Mouse (Mus musculus) heart, postnatal 0 days (tissue): ENCODE measurements around the gene Lcn10. TPM values are rescaled to one million over a fixed set of nuclear protein-coding genes. Genes with fewer than 3 reads are reported as not detected.

ENCODE experiments used
- ATAC-seq: fragments of 200-750 bp; cut with Nextera tagmentation; 2 replicates; pipeline ENCODE4 v1.8.0; 2017; ENCODE audit warnings: low read depth, moderate number of reproducible peaks, moderate library complexity; ENCODE audit not compliant: insufficient read depth
- DNase-seq: peaks from one replicate; pipeline ENCODE4 v3.0.0-alpha.2; 2016; ENCODE audit warnings: low spot score
- H3K27ac ChIP-seq: fragments of 300-500 bp; sonication (generic); 2 replicates; pipeline ENCODE4 v1.5.1; 2014; ENCODE audit warnings: low read depth, mild to moderate bottlenecking
- H3K27me3 ChIP-seq: fragments of 300-500 bp; sonication (generic); 2 replicates; pipeline ENCODE4 v1.6.1; 2014; ENCODE audit warnings: low read length, mixed read lengths; ENCODE audit not compliant: control insufficient read depth, insufficient read depth
- H3K36me3 ChIP-seq: fragments of 300-500 bp; sonication (generic); replicated peaks from 2 replicates; pipeline ENCODE4 v1.6.1; 2014; ENCODE audit warnings: low read length, mixed read lengths; ENCODE audit not compliant: control insufficient read depth, insufficient read depth
- H3K4me1 ChIP-seq: fragments of 300-500 bp; sonication (generic); 2 replicates; pipeline ENCODE4 v1.6.1; 2014; ENCODE audit warnings: antibody characterized with exemption; ENCODE audit not compliant: control insufficient read depth, insufficient read depth
- H3K4me2 ChIP-seq: fragments of 300-500 bp; sonication (generic); 2 replicates; pipeline ENCODE4 v1.6.1; 2014; ENCODE audit warnings: low read depth, mild to moderate bottlenecking, low read length, moderate library complexity
- H3K4me3 ChIP-seq: fragments of 300-500 bp; sonication (generic); 2 replicates; pipeline ENCODE4 v1.5.1; 2014; ENCODE audit warnings: low read depth, low read length
- H3K9ac ChIP-seq: fragments of 300-500 bp; sonication (generic); replicated peaks from 2 replicates; pipeline ENCODE4 v1.6.1; 2014; ENCODE audit warnings: low read depth, low read length, mixed read lengths
- H3K9me3 ChIP-seq: fragments of 300-500 bp; sonication (generic); replicated peaks from 2 replicates; pipeline ENCODE4 v1.6.1; 2016; ENCODE audit warnings: low read length; ENCODE audit not compliant: control insufficient read depth
- CTCF ChIP-seq: IDR thresholded peaks from 2 replicates; pipeline ENCODE4 v1.5.1; 2016; ENCODE audit warnings: antibody characterized with exemption, control low read depth, low read depth
- EP300 ChIP-seq: IDR thresholded peaks from 2 replicates; pipeline ENCODE4 v1.6.1; 2016; ENCODE audit warnings: antibody characterized with exemption, low read depth
- WGBS: fragments of 180-500 bp; shearing (Covaris S2); extraction: QIAGEN DNeasy Blood & Tissue Kit; methylation state at CpG from one replicate; pipeline ENCODE4 v1.1.7; 2014; 5-methylcytosine and 5-hydroxymethylcytosine counted together
- polyA plus RNA-seq: library from polyadenylated mRNA; unstranded; fragments of >200 nt; fragmentation: Nextera tagmentation; extraction: Ambion mirVana; gene quantifications from 2 replicates; pipeline ENCODE4 v1.2.1, GENCODE M21; 2015
- total RNA-seq: library from RNA; depleted of rRNA; stranded (reverse); fragments of >200 nt; gene quantifications from 2 replicates; pipeline ENCODE4 v1.2.3, GENCODE M21; 2014; ENCODE audit warnings: low replicate concordance

Gene Lcn10
- total and polyA plus RNA-seq, 2 experiments from 2014 or later = not detected

DNA sequence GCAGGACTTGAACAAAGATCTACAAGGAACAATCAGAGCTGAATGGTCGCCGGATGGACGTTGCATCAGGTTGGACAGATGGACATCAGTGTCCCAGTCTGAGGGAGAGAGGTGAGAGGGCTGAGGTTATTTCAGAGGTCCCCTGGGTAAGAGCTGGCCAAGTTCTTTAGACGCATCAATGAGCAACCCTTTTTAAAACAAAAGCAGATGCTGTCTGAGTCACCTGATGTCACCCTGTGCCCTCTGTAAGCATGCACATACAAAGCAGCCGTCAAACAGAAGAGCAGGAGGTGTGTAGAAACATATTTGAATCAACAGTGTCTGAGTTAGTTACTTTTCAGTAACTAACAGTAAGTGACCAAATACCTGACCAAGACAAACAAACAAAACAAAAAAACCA lies 18.4 kb upstream of the Lcn10 start:
- Histone ChIP-seq H3K9me3 (no peaks in the 10 kb centered on the region), H3K27me3 (no peaks in the 10 kb centered on the region), H3K4me3 (no peak overlapping the region), H3K4me1 (no peaks in the 10 kb centered on the region), H3K4me2 (no peak overlapping the region), H3K9ac (no peak overlapping the region), H3K27ac (no peak overlapping the region), H3K36me3 (no peaks in the 10 kb centered on the region)
- TF ChIP-seq CTCF = no peak
- TF ChIP-seq EP300 = no peak
- no peak for DNase-seq
- ATAC-seq = no peak
- 78% methylated on average over 5 of the region's 5 CpGs for WGBS

DNA sequence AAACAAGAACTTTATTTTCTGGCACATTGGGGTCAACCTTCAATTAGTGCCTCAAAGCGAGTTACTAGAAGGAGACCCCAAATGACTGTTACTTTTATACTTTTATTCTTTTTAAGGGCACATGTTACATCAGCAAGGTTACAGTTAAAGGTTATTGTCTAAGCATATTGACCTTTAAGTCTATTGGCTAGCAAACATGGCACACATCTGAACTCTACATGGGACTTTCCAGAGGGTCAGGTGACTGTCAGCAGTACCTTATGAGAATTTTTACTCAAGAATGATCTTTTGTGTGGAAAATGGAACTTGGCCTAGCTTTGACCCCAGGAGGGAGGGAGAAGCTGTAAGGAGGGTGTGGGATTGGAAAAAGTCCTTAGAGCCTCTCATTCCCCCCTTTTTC lies 16.0 kb upstream of the Lcn10 start:
- no peak overlapping the region for H3K27ac ChIP-seq
- no peaks in the 10 kb centered on the region for H3K9me3 ChIP-seq
- DNase-seq (no peak), ATAC-seq (no peak)
- H3K9ac ChIP-seq = no peak overlapping the region
- no peaks in the 10 kb centered on the region for H3K4me1 ChIP-seq
- H3K4me2 ChIP-seq = no peak overlapping the region
- H3K27me3 ChIP-seq = no peaks in the 10 kb centered on the region
- TF ChIP-seq EP300 (no peak), CTCF (no peak)
- 34% methylated on average over 1 of the region's 1 CpGs for WGBS
- no peaks in the 10 kb centered on the region for H3K36me3 ChIP-seq
- H3K4me3 ChIP-seq = no peak overlapping the region

DNA sequence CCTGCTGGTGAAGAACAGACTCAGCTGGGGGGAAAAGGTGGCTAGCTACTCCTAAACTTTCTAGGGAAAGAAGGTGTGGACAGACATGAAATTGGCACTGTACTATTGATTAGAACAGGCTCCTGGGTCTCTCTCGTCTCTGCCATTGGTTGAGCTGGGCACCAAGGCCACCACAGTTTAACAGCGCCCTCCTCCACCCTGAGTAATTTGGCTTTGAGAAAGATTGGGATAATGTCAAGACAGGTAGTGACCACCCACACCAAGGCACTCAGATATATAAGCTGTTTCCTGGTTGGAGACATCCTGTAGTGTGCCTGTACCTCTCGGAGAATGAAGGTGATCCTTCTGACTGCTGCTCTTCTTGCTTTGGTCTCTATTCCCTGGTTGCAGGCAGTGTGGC lies 6.0 kb upstream of the Lcn10 start, which contains the start of gene Lcn6:
Gene Lcn6 (plus strand): TSS at position 301 of the 400 bp plus-strand sequence.
- H3K4me1 ChIP-seq = no peaks in the 10 kb centered on the region
- DNase-seq = no peak
- ATAC-seq = no peak
- TF ChIP-seq EP300 = no peak
- TF ChIP-seq CTCF = no peak
- no peaks in the 10 kb centered on the region for H3K27me3 ChIP-seq
- no peaks in the 10 kb centered on the region for H3K9me3 ChIP-seq
- H3K9ac ChIP-seq = no peak within 1 kb of the TSS
- no peaks in the 10 kb centered on the region for H3K36me3 ChIP-seq
- H3K4me2 ChIP-seq = no peak within 1 kb of the TSS
- 83% methylated on average over 3 of the region's 3 CpGs for WGBS
- H3K27ac ChIP-seq = no peak within 1 kb of the TSS
- H3K4me3 ChIP-seq = no peak within 1 kb of the TSS

DNA sequence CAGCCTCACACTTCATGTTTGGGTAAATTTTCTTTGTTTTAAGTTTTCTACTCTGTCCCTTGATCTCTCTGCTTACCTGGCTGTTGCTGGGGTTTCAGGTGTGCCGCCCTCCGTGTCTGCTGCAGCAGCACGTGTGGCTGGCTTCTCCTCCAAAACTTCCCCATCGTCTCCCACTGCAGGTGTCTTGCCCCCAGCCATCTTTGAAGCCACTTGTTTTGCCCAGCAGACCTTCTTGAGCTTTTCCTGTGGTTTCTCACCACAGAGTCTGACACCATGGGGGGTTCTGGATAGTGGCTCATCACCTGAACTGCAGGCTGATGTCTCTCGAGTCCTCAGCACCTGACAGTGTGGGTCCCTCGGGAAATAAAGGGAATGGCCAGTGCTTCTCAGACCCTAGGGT lies 3.0 kb upstream of the Lcn10 start:
- Histone ChIP-seq H3K9ac (no peak overlapping the region), H3K36me3 (no peaks in the 10 kb centered on the region), H3K4me1 (no peaks in the 10 kb centered on the region), H3K27ac (no peak overlapping the region), H3K4me2 (no peak overlapping the region), H3K9me3 (no peaks in the 10 kb centered on the region), H3K27me3 (no peaks in the 10 kb centered on the region), H3K4me3 (no peak overlapping the region)
- TF ChIP-seq EP300 = no peak
- TF ChIP-seq CTCF = no peak
- no peak for ATAC-seq
- no peak for DNase-seq
- 69% methylated on average over 6 of the region's 6 CpGs for WGBS

DNA sequence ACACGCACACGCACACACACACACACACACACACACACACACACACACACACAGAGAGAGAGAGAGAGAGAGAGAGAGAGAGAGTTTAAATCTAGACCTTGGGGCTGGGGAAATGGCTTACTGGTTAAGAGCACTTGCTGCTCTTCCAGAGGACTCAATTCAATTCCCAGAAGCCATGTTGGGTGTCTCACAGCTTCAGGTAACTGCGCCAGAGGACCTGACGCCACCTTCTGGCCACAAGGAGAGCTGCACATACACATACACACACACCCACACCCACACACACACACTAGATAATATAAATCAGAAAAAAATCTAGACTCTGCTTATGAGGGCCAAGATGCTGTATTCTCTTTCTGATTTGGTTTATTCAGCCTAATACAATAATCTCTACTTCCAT lies 4.4 kb downstream of the Lcn10 start:
- ATAC-seq = no peak
- no peaks in the 10 kb centered on the region for H3K9me3 ChIP-seq
- DNase-seq = no peak

DNA sequence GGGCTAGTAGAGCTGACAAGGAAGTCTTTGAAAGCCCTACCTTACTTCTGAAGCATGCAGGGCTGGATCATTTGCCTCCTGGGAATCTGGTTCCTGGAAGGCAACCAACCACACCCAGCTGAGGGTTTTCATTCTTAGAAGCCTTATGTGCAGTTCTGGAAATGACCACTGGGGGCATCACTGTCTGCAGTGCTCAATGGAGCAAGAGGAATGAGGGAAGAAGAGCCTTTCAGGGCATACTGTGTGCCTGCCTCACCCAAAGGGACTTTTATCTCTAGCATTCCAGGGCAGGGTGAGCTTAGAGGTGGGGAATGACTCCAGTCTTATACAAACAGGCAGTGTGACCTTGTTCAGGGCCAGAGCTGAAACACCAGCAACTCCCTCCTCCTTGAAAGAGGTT lies 12.1 kb downstream of the Lcn10 start:
- TF ChIP-seq EP300 = no peak
- peak; percentile 78 for TF ChIP-seq CTCF
- no peaks in the 10 kb centered on the region for H3K4me1 ChIP-seq

More for the DNA sequence above, 4.4 kb downstream of the Lcn10 start:
- 44% methylated on average over 4 of the region's 4 CpGs for WGBS
- H3K4me2 ChIP-seq = no peak overlapping the region
- no peak for TF ChIP-seq EP300
- TF ChIP-seq CTCF = no peak
- no peaks in the 10 kb centered on the region for H3K27me3 ChIP-seq
- H3K9ac ChIP-seq = no peak overlapping the region
- H3K4me3 ChIP-seq = no peak overlapping the region
- no peak overlapping the region for H3K27ac ChIP-seq
- no peaks in the 10 kb centered on the region for H3K4me1 ChIP-seq
- H3K36me3 ChIP-seq = no peaks in the 10 kb centered on the region

More for the DNA sequence above, 12.1 kb downstream of the Lcn10 start:
- H3K27me3 ChIP-seq = no peaks in the 10 kb centered on the region
- H3K9ac ChIP-seq = no peak overlapping the region
- no peaks in the 10 kb centered on the region for H3K9me3 ChIP-seq
- DNase-seq (peak; percentile 43), ATAC-seq (no peak)
- H3K4me3 ChIP-seq = no peak overlapping the region
- no peaks in the 10 kb centered on the region for H3K36me3 ChIP-seq
- no peak overlapping the region for H3K4me2 ChIP-seq
- no peak overlapping the region for H3K27ac ChIP-seq
